Mouse (Mus musculus): ENCODE results near the gene Snai1. TPM values are rescaled to one million over a fixed set of nuclear protein-coding genes. Genes with fewer than 3 reads are reported as not detected.
A peak's percentile ranks its signal among the peaks of the same experiment; 100 is the strongest.

Gene Snai1
- polyA plus RNA-seq, 1 experiment from 2014 or later: 5.8 TPM

DNA sequence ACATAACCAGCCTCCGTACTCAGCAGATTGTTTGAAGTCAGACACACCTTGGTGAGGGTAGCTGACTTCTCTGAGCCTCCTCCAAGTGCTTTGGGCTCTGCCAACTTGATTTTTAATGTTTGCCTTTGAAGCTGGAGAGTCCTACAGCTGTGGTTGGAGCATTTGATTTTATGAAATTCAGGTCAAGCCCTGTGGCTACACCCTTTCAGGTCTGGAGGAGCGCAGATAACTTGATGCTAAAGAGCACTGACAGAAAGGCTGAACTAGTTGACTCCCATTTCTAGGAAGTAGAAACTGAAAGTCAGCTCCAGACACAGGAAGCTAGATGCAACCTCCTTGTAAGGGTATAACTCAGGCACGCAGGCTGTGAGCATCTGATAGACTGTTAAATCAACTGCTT, 32.9 kb upstream of the Snai1 start:
- Histone ChIP-seq H3K9ac (replicated peaks) (peak overlapping the region; percentile 98; the same call in 1 of the 2 replicates), H3K4me3 (replicated peaks) (peak overlapping the region; percentile 96), H3K27ac (no peak overlapping the region), H3K9me3 (no peaks in the 10 kb centered on the region), H3K36me3 (peaks cover 35% of the 10 kb centered on the region), H3K4me2 (replicated peaks) (peak overlapping the region; percentile 96), H3K4me1 (replicated peaks) (peaks cover 36% of the 10 kb centered on the region), H3K27me3 (no peaks in the 10 kb centered on the region)
- 93% methylated on average over 3 of the region's 3 CpGs for WGBS
- ATAC-seq: no peak

- Histone ChIP-seq H3K9ac (replicated peaks) (peak overlapping the region; percentile 32; the same call in 1 of the 2 replicates), H3K36me3 (peaks cover 51% of the 10 kb centered on the region)
These were observed 31.3 kb upstream of the Snai1 start for GRCm38 (mm10) chr2:167506546-167507260.

DNA sequence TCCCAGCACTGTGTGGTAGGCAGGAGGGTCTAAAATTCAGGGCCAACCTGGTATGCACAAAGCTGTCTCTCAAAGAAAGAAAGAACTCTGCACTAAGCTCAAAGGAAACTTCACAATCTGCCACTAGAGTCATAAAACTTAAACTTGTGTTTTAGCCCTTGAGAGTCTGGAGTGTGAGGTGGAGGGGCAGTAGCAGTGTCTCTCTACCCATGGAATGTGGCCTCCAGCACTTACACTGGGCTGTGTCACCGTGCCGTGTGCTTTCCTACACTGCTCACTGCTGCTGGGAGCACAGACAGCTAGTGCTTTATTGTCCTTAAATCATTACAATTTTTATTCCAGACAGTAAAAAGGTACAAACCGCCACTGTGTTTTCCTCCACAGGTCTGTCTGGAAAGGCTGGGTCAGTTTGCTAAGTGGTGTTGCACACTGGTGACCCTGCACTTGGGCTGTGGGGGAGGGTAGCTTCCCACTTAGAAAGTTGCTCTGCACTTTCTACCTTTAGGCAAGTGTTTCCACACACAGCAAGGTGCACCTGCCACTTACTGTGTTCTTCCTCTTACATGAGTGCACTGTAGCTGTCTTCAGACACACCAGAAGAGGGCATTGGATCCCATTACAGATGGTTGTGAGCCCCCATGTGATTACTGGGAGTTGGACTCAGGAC, 30.1 kb upstream of the Snai1 start:
- Histone ChIP-seq H3K4me2 (replicated peaks) (no peak overlapping the region), H3K9ac (replicated peaks) (no peak overlapping the region), H3K27ac (no peak overlapping the region), H3K9me3 (no peaks in the 10 kb centered on the region), H3K27me3 (no peaks in the 10 kb centered on the region), H3K4me3 (replicated peaks) (no peak overlapping the region), H3K4me1 (replicated peaks) (peaks cover 35% of the 10 kb centered on the region), H3K36me3 (peaks cover 62% of the 10 kb centered on the region)
- 99% methylated on average over 3 of the region's 3 CpGs for WGBS
- ATAC-seq: no peak

More at GRCm38 (mm10) chr2:167506546-167507260, 31.3 kb upstream of the Snai1 start:
- Histone ChIP-seq H3K4me1 (replicated peaks) (peaks cover 36% of the 10 kb centered on the region), H3K27me3 (no peaks in the 10 kb centered on the region), H3K4me3 (replicated peaks) (no peak overlapping the region), H3K9me3 (no peaks in the 10 kb centered on the region), H3K4me2 (replicated peaks) (peak overlapping the region; percentile 96; the same call in 1 of the 2 replicates), H3K27ac (no peak overlapping the region)
- WGBS: 95% methylated on average over 10 of the region's 10 CpGs
- no peak for ATAC-seq

- H3K27me3 ChIP-seq: no peaks in the 10 kb centered on the region
These were observed 29.4 kb upstream of the Snai1 start for GRCm38 (mm10) chr2:167508569-167508968.

GRCm38 (mm10) chr2:167510485-167510884, 27.5 kb upstream of the Snai1 start:
- no peak for ATAC-seq
- H3K36me3 ChIP-seq: peaks cover 88% of the 10 kb centered on the region
- WGBS: 95% methylated on average over 3 of the region's 3 CpGs

More at GRCm38 (mm10) chr2:167508569-167508968, 29.4 kb upstream of the Snai1 start:
- Histone ChIP-seq H3K9ac (replicated peaks) (no peak overlapping the region), H3K4me2 (replicated peaks) (no peak overlapping the region), H3K27ac (no peak overlapping the region), H3K4me3 (replicated peaks) (no peak overlapping the region), H3K36me3 (peaks cover 69% of the 10 kb centered on the region), H3K9me3 (no peaks in the 10 kb centered on the region), H3K4me1 (replicated peaks) (peaks cover 33% of the 10 kb centered on the region)
- no peak for ATAC-seq
- 97% methylated on average over 4 of the region's 4 CpGs for WGBS

GRCm38 (mm10) chr2:167512365-167512764, 25.6 kb upstream of the Snai1 start:
- ATAC-seq: no peak
- Histone ChIP-seq H3K36me3 (peaks cover 98% of the 10 kb centered on the region), H3K27me3 (no peaks in the 10 kb centered on the region), H3K9me3 (no peaks in the 10 kb centered on the region), H3K4me3 (replicated peaks) (no peak overlapping the region), H3K9ac (replicated peaks) (no peak overlapping the region), H3K4me2 (replicated peaks) (no peak overlapping the region), H3K4me1 (replicated peaks) (no peaks in the 10 kb centered on the region; the same call in 1 of the 2 replicates), H3K27ac (no peak overlapping the region)
- WGBS: 92% methylated on average over 9 of the region's 9 CpGs

More at GRCm38 (mm10) chr2:167510485-167510884, 27.5 kb upstream of the Snai1 start:
- no peaks in the 10 kb centered on the region for H3K9me3 ChIP-seq
- no peak overlapping the region for H3K9ac ChIP-seq (replicated peaks)
- H3K4me2 ChIP-seq (replicated peaks): no peak overlapping the region
- no peak overlapping the region for H3K27ac ChIP-seq
- H3K27me3 ChIP-seq: no peaks in the 10 kb centered on the region
- H3K4me1 ChIP-seq (replicated peaks): peaks cover 17% of the 10 kb centered on the region
- H3K4me3 ChIP-seq (replicated peaks): no peak overlapping the region

- Histone ChIP-seq H3K4me3 (replicated peaks) (no peak overlapping the region), H3K9me3 (no peaks in the 10 kb centered on the region), H3K4me1 (replicated peaks) (no peaks in the 10 kb centered on the region), H3K36me3 (peaks cover 98% of the 10 kb centered on the region), H3K9ac (replicated peaks) (no peak overlapping the region), H3K27ac (no peak overlapping the region), H3K27me3 (no peaks in the 10 kb centered on the region), H3K4me2 (replicated peaks) (no peak overlapping the region)
- 93% methylated on average over 5 of the region's 5 CpGs for WGBS
- no peak for ATAC-seq
These were observed 25.0 kb upstream of the Snai1 start for GRCm38 (mm10) chr2:167512970-167513369.

DNA sequence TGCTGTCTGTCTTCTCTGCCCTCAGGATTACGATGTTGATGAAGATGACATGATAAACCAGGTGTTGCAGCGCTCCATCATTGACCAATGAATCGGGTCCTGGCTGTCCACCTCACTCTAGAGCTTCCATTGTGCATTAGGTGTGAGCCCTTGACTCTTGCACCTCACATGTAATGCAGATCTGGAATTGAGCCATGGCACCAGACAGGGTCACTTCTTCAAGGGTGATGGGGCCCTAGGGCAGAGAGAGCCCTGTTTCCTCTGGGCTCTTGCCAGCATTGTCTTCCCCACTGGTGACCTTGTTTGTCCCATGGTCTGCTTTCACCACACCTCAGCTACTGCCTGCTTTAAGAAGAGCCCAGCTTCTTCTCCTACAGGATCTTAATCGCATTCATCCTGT, 23.4 kb upstream of the Snai1 start:
- H3K4me3 ChIP-seq (replicated peaks): no peak overlapping the region
- 95% methylated on average over 4 of the region's 4 CpGs for WGBS
- no peak overlapping the region for H3K27ac ChIP-seq
- no peaks in the 10 kb centered on the region for H3K27me3 ChIP-seq
- H3K36me3 ChIP-seq: peaks cover 94% of the 10 kb centered on the region
- no peak overlapping the region for H3K9ac ChIP-seq (replicated peaks)
- no peaks in the 10 kb centered on the region for H3K9me3 ChIP-seq
- H3K4me1 ChIP-seq (replicated peaks): no peaks in the 10 kb centered on the region
- ATAC-seq: no peak
- no peak overlapping the region for H3K4me2 ChIP-seq (replicated peaks)

DNA sequence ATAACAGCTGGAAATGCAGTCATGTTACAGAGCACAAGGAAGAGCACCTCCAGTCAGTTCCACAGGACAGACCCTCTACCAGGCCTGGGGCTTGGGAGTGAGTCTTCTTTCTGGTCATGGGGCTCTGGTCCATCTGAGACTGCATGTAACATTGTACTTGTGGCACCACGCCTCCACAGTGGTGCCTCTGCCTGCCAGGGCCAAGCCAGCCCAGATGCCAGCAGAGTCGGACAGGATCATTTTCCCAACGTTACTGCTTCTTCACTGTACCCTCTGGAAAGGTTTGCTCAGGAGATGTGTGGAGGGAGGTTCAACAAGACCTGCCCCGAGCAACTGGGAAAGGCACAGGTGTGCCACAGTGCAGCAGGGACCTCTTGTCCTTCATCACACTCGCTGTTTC, 22.3 kb upstream of the Snai1 start:
- WGBS: 94% methylated on average over 5 of the region's 5 CpGs
- no peak overlapping the region for H3K9ac ChIP-seq (replicated peaks)
- peaks cover 91% of the 10 kb centered on the region for H3K36me3 ChIP-seq
- H3K27me3 ChIP-seq: no peaks in the 10 kb centered on the region
- no peak for ATAC-seq
- no peak overlapping the region for H3K27ac ChIP-seq
- H3K4me3 ChIP-seq (replicated peaks): no peak overlapping the region
- no peak overlapping the region for H3K4me2 ChIP-seq (replicated peaks)
- H3K9me3 ChIP-seq: no peaks in the 10 kb centered on the region
- H3K4me1 ChIP-seq (replicated peaks): no peaks in the 10 kb centered on the region

DNA sequence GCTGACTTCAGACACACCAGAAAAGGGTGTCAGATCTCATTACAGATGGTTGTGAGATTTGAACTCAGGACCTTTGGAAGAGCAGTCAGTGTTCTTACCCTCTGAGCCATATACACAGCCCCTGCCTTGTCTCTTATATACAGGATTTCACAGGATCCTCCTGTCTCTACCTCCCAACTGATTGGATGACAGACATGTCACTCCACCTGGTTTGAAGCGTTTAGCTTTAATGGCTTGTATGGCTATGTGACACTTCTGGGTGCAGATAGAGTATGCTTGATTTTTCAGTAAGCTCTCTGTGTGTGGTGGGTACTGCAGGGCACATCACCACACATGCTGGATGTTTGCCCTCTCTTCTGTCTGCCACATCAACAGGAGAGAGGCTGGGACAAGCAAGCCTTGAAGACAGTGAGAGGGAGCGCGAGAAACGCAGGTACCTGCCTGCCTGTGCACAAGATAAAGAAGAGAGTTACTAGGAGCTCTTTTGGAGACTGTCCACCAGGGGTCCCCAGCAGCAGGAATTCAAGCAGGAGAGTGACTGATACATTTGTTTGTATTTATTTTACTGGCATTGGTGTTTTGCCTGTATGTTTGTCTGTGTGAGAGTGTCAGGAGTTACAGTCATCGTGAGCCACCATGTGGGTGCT, 18.3 kb upstream of the Snai1 start:
- H3K9ac ChIP-seq (replicated peaks): no peak overlapping the region
- no peak overlapping the region for H3K4me3 ChIP-seq (replicated peaks)
- H3K36me3 ChIP-seq: peaks cover 52% of the 10 kb centered on the region
- WGBS: 75% methylated on average over 5 of the region's 5 CpGs
- no peaks in the 10 kb centered on the region for H3K4me1 ChIP-seq (replicated peaks)
- ATAC-seq: no peak
- no peaks in the 10 kb centered on the region for H3K9me3 ChIP-seq
- H3K27ac ChIP-seq: no peak overlapping the region
- H3K4me2 ChIP-seq (replicated peaks): no peak overlapping the region
- no peaks in the 10 kb centered on the region for H3K27me3 ChIP-seq

GRCm38 (mm10) chr2:167528278-167528677, 9.7 kb upstream of the Snai1 start:
- no peak for ATAC-seq
- Histone ChIP-seq H3K9ac (replicated peaks) (no peak overlapping the region), H3K36me3 (no peaks in the 10 kb centered on the region), H3K4me2 (replicated peaks) (no peak overlapping the region), H3K4me1 (replicated peaks) (peaks cover 6% of the 10 kb centered on the region; the same call in 1 of the 2 replicates), H3K9me3 (no peaks in the 10 kb centered on the region), H3K4me3 (replicated peaks) (no peak overlapping the region), H3K27ac (no peak overlapping the region), H3K27me3 (no peaks in the 10 kb centered on the region; the same call in 1 of the 2 replicates)
- 14% methylated on average over 5 of the region's 5 CpGs for WGBS

- Histone ChIP-seq H3K4me3 (replicated peaks) (no peak overlapping the region), H3K9me3 (no peaks in the 10 kb centered on the region), H3K36me3 (no peaks in the 10 kb centered on the region), H3K4me1 (replicated peaks) (peaks cover 6% of the 10 kb centered on the region; the same call in 1 of the 2 replicates), H3K27ac (no peak overlapping the region), H3K27me3 (peaks cover 7% of the 10 kb centered on the region), H3K4me2 (replicated peaks) (no peak overlapping the region), H3K9ac (replicated peaks) (0 out of 2 replicates have a peak overlapping the region, but pooled peaks have one; percentile 4)
- 17% methylated on average over 5 of the region's 5 CpGs for WGBS
- ATAC-seq: no peak
These were observed 8.0 kb upstream of the Snai1 start for GRCm38 (mm10) chr2:167529935-167530513.
